Mouse (Mus musculus): Measurements from ENCODE around the gene Cbarp. TPM values are rescaled to one million over a fixed set of nuclear protein-coding genes. Genes with fewer than 3 reads are reported as not detected.

The Cbarp gene
- polyA plus RNA-seq, 2 experiments = 1.1 to 1.8 TPM

DNA sequence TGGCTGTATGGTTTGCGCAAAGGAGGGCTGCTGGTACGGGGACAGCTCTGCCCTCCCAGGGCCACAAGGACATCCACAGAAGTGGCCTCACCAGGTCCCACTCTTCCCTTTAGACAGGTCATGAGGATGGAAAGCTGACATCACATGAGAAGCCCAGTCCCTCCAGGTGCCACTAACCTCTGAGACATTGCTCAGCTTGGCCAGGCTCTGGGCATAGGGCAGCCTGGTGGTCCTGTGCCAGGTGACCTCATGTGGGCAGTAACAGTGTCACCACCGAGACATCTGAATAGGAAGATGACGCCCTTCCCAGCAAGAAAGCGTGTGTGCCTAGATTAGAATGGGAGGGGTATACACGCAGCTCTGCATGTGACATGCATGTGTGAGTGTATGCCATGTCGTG is 41.9 kb upstream of the Cbarp start:
- Histone ChIP-seq H3K4me1 (replicated peaks; ENCODE audit: control insufficient read depth in 2 of 2, insufficient read depth in 2 of 2, low read length in 1 of 2) (no peaks in the 10 kb centered on the region), H3K9ac (replicated peaks) (no peak overlapping the region), H3K27me3 (ENCODE audit: control insufficient read depth, insufficient read depth, low read length) (peaks cover 47% of the 10 kb centered on the region), H3K4me2 (ENCODE audit: low read depth) (no peak overlapping the region), H3K9me3 (ENCODE audit: control insufficient read depth, low read length) (no peaks in the 10 kb centered on the region), H3K36me3 (replicated peaks; ENCODE audit: control insufficient read depth, insufficient read depth, low read depth) (no peaks in the 10 kb centered on the region), H3K4me3 (ENCODE audit: insufficient read depth in 1 of 2, low read depth in 2 of 2, low read length in 2 of 2) (no peak overlapping the region), H3K27ac (no peak overlapping the region)
- WGBS (ENCODE audit: insufficient replicate concordance) = 71% methylated on average over 7 of the region's 7 CpGs
- TF ChIP-seq EP300 (IDR thresholded peaks at IDR 0.05; ENCODE audit: low read depth) (no peak), CTCF (IDR thresholded peaks at IDR 0.05; ENCODE audit: low read depth) (no peak)
- no peak for DNase-seq (ENCODE audit: low read depth in 3 of 3, low spot score in 3 of 3)
- ATAC-seq (ENCODE audit: insufficient read depth) = no peak

DNA sequence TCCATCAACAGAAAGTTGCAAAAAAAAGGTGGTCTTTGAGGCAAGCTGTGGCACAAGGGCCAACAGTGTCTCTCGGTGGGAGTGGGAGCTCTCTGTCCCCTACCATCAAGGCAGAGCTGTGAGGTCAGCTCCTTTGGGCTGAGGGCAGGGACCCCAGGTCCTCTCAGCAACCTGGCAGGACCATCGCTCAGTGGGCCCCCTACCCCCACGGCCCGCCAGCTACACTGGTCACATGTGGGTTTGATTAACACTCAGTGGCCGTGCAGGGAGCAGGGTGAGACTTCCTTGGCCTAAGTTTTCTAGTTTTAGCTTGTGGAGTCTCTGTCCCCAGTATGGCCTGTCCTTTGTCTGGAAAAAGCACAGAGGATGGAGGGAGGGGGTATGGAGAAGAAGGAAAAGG is 40.2 kb upstream of the Cbarp start:
- TF ChIP-seq EP300 (IDR thresholded peaks at IDR 0.05; ENCODE audit: low read depth) (no peak), CTCF (IDR thresholded peaks at IDR 0.05; ENCODE audit: low read depth) (no peak)
- 68% methylated on average over 5 of the region's 5 CpGs for WGBS (ENCODE audit: insufficient replicate concordance)
- no peak overlapping the region for H3K4me2 ChIP-seq (ENCODE audit: low read depth)
- H3K27me3 ChIP-seq (ENCODE audit: control insufficient read depth, insufficient read depth, low read length) = peaks cover 33% of the 10 kb centered on the region
- H3K4me3 ChIP-seq (ENCODE audit: insufficient read depth in 1 of 2, low read depth in 2 of 2, low read length in 2 of 2) = no peak overlapping the region
- H3K27ac ChIP-seq = no peak overlapping the region
- DNase-seq (ENCODE audit: low read depth in 3 of 3, low spot score in 3 of 3) (no peak), ATAC-seq (ENCODE audit: insufficient read depth) (no peak)
- no peaks in the 10 kb centered on the region for H3K4me1 ChIP-seq (replicated peaks; ENCODE audit: control insufficient read depth in 2 of 2, insufficient read depth in 2 of 2, low read length in 1 of 2)
- H3K36me3 ChIP-seq (replicated peaks; ENCODE audit: control insufficient read depth, insufficient read depth, low read depth) = no peaks in the 10 kb centered on the region
- H3K9me3 ChIP-seq (ENCODE audit: control insufficient read depth, low read length) = no peaks in the 10 kb centered on the region
- no peak overlapping the region for H3K9ac ChIP-seq (replicated peaks)

DNA sequence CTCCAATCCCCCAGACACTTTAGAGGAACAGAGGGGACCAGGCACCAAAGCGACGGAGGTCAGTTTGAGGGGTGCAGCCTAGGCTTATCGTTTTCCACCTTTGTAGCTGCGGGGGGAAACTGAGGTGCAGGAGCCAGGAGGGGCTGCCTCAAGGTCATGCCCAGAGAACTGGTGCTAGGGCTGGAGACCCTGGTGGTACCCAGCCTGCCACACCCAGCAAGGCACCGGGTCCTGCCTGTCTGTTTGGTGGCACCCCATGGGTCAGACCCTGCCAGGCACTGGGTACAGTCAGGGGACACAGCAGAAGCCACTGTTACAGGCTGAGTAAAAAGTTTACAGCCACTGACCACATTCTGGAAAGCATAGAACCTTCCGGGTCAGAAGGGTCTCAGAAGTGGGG is 39.7 kb upstream of the Cbarp start:
- 49% methylated on average over 6 of the region's 6 CpGs for WGBS (ENCODE audit: insufficient replicate concordance)
- DNase-seq (ENCODE audit: low read depth in 3 of 3, low spot score in 3 of 3) (no peak), ATAC-seq (ENCODE audit: insufficient read depth) (no peak)
- no peak overlapping the region for H3K4me3 ChIP-seq (ENCODE audit: insufficient read depth in 1 of 2, low read depth in 2 of 2, low read length in 2 of 2)
- H3K36me3 ChIP-seq (replicated peaks; ENCODE audit: control insufficient read depth, insufficient read depth, low read depth) = no peaks in the 10 kb centered on the region
- H3K27me3 ChIP-seq (ENCODE audit: control insufficient read depth, insufficient read depth, low read length) = peaks cover 29% of the 10 kb centered on the region
- H3K9me3 ChIP-seq (ENCODE audit: control insufficient read depth, low read length) = no peaks in the 10 kb centered on the region
- H3K4me2 ChIP-seq (ENCODE audit: low read depth) = no peak overlapping the region
- H3K4me1 ChIP-seq (replicated peaks; ENCODE audit: control insufficient read depth in 2 of 2, insufficient read depth in 2 of 2, low read length in 1 of 2) = no peaks in the 10 kb centered on the region
- TF ChIP-seq EP300 (IDR thresholded peaks at IDR 0.05; ENCODE audit: low read depth) = no peak
- no peak for TF ChIP-seq CTCF (IDR thresholded peaks at IDR 0.05; ENCODE audit: low read depth)
- no peak overlapping the region for H3K27ac ChIP-seq
- H3K9ac ChIP-seq (replicated peaks) = no peak overlapping the region

DNA sequence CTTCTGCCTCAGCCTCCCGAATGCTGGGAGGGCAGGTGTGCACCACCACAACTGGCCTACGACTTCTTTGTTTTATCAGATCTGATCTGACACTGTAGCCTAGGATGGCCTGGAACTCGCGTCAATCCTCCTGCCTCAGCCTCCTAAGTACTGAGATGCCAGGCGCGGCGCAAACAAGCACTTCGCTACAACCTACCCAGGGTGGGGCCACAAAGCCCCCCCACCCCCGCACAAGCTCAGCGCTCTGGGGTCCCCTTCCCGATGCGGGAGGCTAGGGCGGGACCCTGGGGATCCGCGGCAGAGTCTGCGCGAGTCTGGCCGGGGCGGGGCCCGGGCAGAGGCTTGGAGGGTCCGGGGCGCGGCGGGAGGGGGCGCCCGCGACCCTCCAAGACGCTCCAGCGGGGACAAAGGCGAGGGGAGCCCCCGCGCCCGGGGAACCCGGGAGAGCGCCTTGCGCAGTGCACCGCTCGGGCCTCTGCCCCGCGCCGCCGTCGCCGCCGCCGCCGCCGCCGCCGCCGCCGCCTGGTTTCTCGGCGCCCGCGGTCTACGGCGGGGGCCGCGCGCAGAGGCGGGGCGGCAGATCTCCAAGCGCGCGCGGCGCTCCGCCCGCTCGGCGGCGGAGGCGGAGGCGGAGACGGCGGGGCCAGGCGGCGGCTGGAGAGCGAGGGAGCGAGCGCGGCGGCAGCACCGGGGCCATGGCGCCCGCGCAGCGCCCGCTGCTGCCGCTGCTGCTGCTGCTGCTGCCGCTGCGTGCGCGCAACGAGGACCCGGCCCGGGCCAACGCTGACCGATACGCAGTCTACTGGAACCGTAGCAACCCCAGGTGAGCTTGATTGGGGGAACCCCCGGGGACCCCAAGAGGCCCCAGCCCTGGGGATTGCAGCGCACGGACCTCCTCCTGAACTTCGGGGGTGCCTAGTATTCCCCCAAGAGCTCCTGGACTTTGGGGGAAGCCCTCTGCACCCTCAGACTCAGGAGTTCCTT is 38.7 kb upstream of the Cbarp start, which contains the start of gene Efna2:
Efna2 (plus strand) TSS at position 415 of the 984 bp plus-strand sequence.
- ATAC-seq (ENCODE audit: insufficient read depth) = no peak; the same call in 1 of the 2 replicates
- Histone ChIP-seq H3K9me3 (ENCODE audit: control insufficient read depth, low read length) (no peaks in the 10 kb centered on the region), H3K27ac (no peak within 1 kb of the TSS), H3K4me3 (ENCODE audit: insufficient read depth in 1 of 2, low read depth in 2 of 2, low read length in 2 of 2) (peak within 1 kb of the TSS; percentile 36 to 44), H3K27me3 (ENCODE audit: control insufficient read depth, insufficient read depth, low read length) (peaks cover 29% of the 10 kb centered on the region), H3K4me2 (ENCODE audit: low read depth) (peak within 1 kb of the TSS; percentile 55), H3K4me1 (replicated peaks; ENCODE audit: control insufficient read depth in 2 of 2, insufficient read depth in 2 of 2, low read length in 1 of 2) (no peaks in the 10 kb centered on the region), H3K36me3 (replicated peaks; ENCODE audit: control insufficient read depth, insufficient read depth, low read depth) (no peaks in the 10 kb centered on the region), H3K9ac (replicated peaks) (no peak within 1 kb of the TSS)
- no peak for TF ChIP-seq EP300 (IDR thresholded peaks at IDR 0.05; ENCODE audit: low read depth)
- TF ChIP-seq CTCF (IDR thresholded peaks at IDR 0.05; ENCODE audit: low read depth) = no peak
- no peak for DNase-seq (ENCODE audit: low read depth in 3 of 3, low spot score in 3 of 3)
- WGBS (ENCODE audit: insufficient replicate concordance) = 2% methylated on average over 88 of the region's 106 CpGs

Data from liver, embryonic 14.5 days (tissue).